Mouse (Mus musculus): Measurements from ENCODE around the gene S100pbp.

The S100pbp gene

GRCm38 (mm10) chr4:129129387-129129786, 60.1 kb downstream of the S100pbp start:
- DNase-seq (ENCODE audit: low spot score in 2 of 2), result no peak

DNA sequence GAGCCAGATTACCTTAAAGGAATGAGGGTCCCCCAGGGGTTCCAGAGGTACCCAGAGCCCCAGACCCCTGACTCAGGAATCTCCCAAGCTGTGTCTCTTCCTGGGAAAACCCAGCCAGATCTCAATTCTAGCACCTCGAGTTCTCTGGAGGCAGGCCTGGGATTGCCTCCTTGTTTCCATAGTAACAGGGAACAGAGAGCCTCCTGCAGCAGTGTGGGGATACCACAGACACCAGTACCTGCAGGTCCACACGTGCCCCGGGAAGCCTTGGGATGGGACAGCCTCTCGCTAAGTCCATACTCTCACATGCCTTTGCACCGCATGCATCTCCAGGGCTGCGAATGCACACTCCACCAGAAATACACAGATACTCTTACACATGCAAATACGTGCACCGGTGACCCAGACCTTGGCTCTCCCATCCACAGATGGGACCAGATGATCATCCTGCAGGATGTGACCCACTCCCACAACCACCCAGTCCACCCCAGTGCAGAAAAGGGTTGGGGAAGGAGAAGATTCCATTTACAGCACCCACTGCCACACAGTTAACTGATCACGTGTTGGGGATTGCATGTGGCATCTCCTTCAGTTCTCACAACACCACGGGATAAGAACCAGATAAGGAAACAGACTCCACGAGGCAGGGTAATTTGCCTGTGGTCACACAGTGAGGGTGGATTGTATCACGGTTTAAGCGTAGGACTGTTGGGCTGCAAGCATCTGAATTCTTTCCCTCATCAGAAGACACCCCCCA, 60.8 kb downstream of the S100pbp start:
- DNase-seq (ENCODE audit: low spot score in 2 of 2), result no peak

DNA sequence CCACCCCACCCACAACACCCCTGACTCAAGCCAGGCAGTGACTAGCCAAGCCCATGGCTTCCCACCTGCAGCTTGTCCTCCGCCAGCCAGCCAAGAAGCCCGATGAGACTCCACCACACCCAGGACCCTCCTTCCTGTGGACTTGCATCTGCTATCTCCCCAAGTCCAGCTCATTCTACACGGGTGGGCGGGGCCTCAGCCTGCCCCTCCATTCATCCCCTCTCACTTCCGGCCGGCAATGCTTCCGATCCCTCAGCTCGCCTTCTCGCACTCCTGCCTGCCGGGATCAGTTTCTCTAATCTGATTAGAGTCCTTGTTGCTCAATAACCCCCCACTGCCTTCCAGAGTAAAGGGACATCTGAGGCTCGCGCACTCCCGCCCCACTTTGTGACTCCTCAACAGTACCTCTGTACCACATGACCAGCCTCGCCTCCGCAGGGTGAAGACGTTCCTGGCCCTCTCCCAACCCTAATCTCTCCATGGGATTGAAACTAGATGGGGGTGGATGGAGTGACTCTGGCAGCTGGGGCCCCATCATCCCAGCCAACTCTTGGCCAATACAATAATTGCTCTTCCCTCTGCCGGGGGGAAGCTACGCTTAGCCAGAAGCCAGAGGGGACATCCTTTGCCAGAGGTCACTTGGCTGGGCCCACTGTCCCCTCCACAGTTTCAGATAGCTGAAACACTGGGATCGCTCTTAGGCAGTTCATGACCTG, 63.6 kb downstream of the S100pbp start:
- no peak for DNase-seq (ENCODE audit: low spot score in 2 of 2)

- DNase-seq (ENCODE audit: low spot score in 2 of 2), result peak; percentile 68 to 77
Measured at GRCm38 (mm10) chr4:129124652-129125146, 64.8 kb downstream of the S100pbp start.

- DNase-seq (ENCODE audit: low spot score in 2 of 2), result no peak
Measured at GRCm38 (mm10) chr4:129122719-129123118, 66.8 kb downstream of the S100pbp start.

DNA sequence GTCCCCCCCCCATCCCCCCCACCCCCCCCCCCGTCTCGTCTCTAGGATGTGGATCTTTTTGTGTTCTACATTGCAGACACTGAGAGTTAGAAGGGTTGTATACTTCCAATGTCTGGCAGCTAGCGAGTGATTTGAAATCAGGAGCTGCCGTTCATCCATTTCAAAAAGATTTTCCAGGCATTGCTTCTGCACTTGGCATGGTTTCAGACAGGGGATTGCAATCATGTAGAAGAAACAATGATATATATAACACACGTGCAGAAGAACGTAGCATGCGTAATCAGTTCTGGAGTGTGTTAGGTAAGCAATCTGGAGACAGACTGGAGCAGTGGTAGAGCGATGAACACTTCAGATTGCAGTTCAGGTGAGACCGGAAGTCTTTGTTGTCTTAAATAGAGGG, 67.4 kb downstream of the S100pbp start:
- no peak for DNase-seq (ENCODE audit: low spot score in 2 of 2)

DNA sequence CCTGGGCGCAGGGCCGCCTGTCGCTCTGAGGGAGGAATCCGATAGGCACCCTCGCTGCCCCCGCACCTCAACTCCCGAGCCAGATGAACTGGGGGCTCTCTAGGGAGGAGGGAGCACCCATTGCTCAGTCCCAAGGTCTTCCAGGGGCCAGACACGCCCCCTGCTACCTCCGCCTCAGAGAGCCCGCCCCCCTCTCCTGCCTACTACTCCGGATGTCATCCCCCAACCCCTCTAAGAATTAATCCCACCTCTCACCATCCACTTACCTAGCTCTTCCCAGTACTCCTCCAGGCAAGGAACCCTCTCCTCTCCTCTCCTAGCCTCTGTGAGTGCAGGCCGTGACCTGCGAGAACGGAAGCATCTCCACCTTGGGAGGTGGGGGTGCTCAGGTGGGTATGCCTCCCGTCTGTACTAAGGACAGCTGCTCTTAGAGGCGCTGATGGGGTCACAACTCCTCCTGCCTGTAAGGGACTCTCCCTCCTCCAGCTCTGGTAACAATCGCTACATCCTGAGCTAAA, 67.9 kb downstream of the S100pbp start, which contains the start of gene Hpca:
Gene Hpca, minus strand, starts transcription at position 468 of the 518 bp plus-strand sequence.
- no peak for DNase-seq (ENCODE audit: low spot score in 2 of 2)

- DNase-seq (ENCODE audit: low spot score in 2 of 2), result peak in 1 of 2 experiments; percentile 73
Measured at GRCm38 (mm10) chr4:129120520-129121445, 68.7 kb downstream of the S100pbp start.

GRCm38 (mm10) chr4:129119708-129120107, 69.8 kb downstream of the S100pbp start:
- DNase-seq (ENCODE audit: low spot score in 2 of 2), result no peak

GRCm38 (mm10) chr4:129117720-129118510, 71.6 kb downstream of the S100pbp start:
- DNase-seq (ENCODE audit: low spot score in 2 of 2), result no peak

DNA sequence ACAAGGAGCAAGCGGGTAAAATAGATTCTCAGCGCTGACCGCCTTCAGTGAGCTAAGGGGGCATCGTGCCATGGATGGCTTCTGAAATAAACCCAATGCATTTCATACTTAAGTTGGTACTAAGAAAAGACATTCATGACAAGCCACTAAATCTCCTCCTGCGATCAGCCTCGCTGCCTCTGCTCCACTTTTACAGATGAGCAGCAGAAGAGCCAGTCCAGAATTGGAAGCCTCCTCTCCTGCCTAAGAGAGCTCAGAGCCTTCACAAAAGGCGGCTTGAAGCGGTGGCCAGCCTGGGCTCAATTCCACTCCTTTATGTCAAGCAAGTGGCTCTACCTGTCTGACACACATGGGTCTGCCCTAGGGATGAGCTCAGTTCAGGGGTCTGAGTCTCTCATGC, 72.8 kb downstream of the S100pbp start:
- DNase-seq (ENCODE audit: low spot score in 2 of 2), result no peak

GRCm38 (mm10) chr4:129113083-129113988, 76.2 kb downstream of the S100pbp start:
- DNase-seq (ENCODE audit: low spot score in 2 of 2), result peak; percentile 84 to 86

- no peak for DNase-seq (ENCODE audit: low spot score in 2 of 2)
Measured at GRCm38 (mm10) chr4:129112231-129112630, 77.3 kb downstream of the S100pbp start.

DNA sequence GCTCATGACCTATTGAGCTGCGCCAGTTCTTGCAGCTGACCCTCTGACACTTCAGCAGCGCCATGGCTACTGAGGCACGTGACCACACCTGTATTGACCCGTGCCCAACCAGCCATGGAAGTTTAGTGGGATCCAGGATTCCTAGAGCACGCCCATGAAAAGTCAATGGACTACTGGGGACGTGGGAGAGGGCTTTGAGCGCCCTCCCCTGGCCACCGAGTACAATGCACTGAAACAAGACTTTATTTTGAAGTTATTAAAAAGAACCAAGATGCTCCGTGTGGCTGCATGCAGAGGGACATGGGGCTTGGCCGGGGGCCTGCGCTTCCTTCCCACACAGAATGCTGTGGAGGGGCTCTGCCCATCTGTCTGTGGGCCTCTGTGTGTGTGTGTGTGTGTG, 78.2 kb downstream of the S100pbp start:
- no peak for DNase-seq (ENCODE audit: low spot score in 2 of 2)

DNA sequence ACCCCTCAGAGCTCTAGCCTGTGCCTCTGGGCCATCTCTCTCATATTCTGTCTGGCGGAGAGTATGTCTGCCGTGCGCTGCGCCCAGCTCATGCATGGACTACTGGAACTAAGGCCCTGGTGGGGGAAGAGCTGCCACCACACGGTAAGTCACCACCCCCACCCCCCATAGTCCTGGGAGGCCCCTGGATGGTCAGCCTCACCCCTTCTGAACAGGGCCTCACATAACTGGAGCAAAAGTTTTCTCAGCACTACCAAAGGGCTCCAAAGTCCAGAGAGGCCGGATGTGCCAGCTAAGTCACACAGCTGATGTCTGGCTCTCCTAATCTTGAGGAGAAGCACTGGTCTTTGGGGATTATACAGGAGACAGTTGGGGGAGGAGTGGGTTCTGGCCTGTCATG, 78.7 kb downstream of the S100pbp start:
- no peak for DNase-seq (ENCODE audit: low spot score in 2 of 2)

- DNase-seq (ENCODE audit: low spot score in 2 of 2), result no peak
Measured at GRCm38 (mm10) chr4:129108624-129109023, 80.9 kb downstream of the S100pbp start.

- DNase-seq (ENCODE audit: low spot score in 2 of 2), result no peak
Measured at GRCm38 (mm10) chr4:129107348-129107899, 82.1 kb downstream of the S100pbp start.

DNA sequence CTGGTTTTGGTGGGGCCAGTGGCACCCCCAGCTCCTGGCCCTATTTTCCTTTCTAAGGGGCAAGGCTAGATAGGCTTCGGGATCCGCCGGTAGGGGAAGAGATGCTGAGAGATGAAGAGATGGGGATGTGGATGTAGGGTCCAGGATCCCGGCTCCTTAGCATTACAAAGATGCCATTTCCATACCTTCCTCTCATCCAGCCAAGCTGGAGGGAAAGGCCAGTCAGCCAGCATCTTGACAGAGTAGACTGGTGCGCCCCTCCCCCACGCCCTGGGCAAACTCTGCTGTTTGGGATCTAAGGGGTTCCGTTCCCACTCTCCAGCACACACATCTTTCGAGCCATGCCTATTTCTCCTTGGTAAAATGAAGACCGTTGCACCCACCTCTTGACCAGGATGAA, 83.5 kb downstream of the S100pbp start:
- DNase-seq (ENCODE audit: low spot score in 2 of 2), result no peak

DNA sequence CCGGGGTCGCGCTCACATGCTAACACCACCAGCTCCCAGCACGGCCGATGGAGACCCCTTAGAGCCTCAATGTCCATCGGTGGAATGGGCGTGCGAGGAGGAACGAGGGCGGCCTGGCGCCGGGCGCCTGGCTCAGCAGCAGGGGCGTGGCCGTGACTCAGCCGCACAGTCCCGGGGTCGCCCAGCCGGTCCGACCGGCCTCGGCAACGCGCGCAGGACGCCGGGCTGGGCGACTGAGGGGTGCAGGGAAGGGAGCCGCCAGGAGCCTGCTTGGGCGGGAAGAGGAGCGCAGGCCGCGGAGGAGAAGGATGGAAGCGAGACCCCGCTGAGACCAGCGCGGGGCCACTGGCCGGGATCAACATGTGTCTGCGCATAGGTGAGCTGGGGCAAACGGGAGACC, 84.2 kb downstream of the S100pbp start, which contains the start of gene Tmem54:
Gene Tmem54, plus strand, starts transcription at position 193 of the 400 bp plus-strand sequence.
- no peak for DNase-seq (ENCODE audit: low spot score in 2 of 2)

Measured in frontal cortex, postnatal 10 days (tissue).